Mouse (Mus musculus) hematopoietic multipotent progenitor cell, adult 10-12 weeks (in vitro differentiated cells): Measurements from ENCODE around the gene Klk1b26. TPM values are rescaled to one million over a fixed set of nuclear protein-coding genes. Genes with fewer than 3 reads are reported as not detected.

Source experiments
- polyA plus RNA-seq: library from polyadenylated mRNA; stranded (reverse); fragments of >175 nt; gene quantifications from 2 replicates; pipeline ENCODE4 v1.2.3, GENCODE M21; 2012; ENCODE audit warnings: low replicate concordance

Klk1b26 gene
- polyA plus RNA-seq: not detected in 2 replicates

DNA sequence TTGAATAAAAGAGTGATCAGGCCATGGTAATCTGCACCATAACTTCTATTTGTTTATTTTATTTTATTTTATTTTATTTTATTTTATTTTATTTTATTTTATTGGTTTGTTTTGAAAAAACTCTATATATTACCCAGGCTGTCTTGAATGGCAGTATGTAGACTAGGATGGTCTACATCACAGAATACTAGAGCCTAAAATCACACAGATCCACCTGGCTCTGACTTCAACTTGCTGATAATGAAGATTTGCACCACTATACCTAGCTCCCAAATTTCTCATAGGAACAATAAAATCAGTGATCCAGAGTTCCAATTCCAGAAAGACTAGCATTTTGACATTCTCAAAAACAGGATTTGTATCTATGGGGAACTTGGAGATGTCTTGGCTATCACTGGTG is at the start of gene Klk1b26:
Gene Klk1b26 (plus strand): TSS at position 301 of the 400 bp plus-strand sequence.

DNA sequence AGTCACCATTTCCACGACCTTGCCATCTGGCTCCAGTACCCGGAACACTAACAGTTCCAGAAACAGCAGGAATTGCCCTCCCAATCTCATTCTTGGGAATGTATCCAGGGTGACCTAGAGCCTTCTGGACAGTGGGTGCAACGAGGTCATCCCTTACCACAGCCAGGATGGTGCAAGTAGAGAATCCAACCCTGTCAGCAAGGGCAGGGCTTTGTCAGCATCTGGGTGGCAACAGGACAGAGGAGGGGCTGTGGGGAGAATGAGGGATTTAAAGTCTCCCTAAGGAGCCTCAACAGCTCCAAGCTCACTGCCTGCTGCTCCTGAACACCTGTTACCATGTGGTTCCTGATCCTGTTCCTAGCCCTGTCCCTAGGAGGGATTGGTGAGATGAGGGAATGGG is 45.5 kb upstream of the Klk1b26 start, which contains the start of gene Klk1b1:
Gene Klk1b1 (plus strand): TSS at position 301 of the 400 bp plus-strand sequence.

DNA sequence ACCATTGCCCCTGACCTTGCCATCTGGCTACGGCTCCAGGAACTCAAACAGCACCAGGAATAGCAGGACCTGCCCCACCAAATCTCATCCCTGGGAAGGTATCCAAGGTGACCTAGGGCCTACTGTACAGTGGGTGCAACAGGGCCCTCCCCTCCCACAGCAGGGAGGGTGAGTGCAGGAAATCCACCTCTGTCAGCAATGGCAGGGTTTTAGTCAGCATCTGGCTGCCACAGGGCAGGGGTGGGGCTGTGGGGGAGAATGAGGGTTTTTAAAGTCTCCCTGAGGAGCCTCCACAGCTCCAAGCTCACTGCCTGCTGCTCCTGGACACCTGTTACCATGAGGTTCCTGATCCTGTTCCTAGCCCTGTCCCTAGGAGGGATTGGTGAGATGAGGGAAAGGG is 36.2 kb upstream of the Klk1b26 start, which contains the start of gene Klk1b9:
Gene Klk1b9 (plus strand): TSS at position 301 of the 400 bp plus-strand sequence.

DNA sequence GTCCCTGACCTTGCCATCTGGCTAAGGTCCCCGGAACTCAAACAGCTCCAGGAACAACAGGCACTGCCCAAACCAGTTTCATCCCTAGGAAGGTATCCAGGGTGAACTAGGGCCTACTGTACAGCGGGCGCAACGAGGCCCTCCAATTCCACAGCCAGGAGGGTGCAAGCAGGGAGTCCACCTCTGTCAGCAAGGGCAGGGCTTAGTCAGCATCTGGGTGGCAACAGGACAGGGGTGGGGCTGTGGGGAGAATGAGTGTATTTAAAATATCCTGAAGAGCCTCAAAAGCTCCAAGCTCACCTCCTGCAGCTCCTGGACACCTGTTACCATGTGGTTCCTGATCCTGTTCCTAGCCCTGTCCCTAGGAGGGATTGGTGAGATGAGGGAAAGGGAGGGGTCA is 16.4 kb upstream of the Klk1b26 start, which contains the start of gene Klk1b11:
Gene Klk1b11 (plus strand): TSS at position 301 of the 400 bp plus-strand sequence.

GRCm38 (mm10) chr7:44051990-44052389 is 40.0 kb downstream of the Klk1b26 start, which contains the start of gene Klk1b27:
Gene Klk1b27, plus strand, starts transcription at chr7:44052290.

Other genes starting within 250 kb of the Klk1b26 start
- gene Klk12, start 243.3 kb upstream of the Klk1b26 start, polyA plus RNA-seq: not detected in 2 replicates
- not detected in 2 replicates for gene Klk11, start 237.6 kb upstream of the Klk1b26 start, polyA plus RNA-seq
- not detected in 2 replicates for gene Klk10, start 231.1 kb upstream of the Klk1b26 start, polyA plus RNA-seq
- gene Klk9, start 220.3 kb upstream of the Klk1b26 start, polyA plus RNA-seq: not detected in 2 replicates
- 37.9 and 39.2 TPM in 2 replicates for gene Klk8, start 214.6 kb upstream of the Klk1b26 start, polyA plus RNA-seq
- 0.08 TPM in 1 of 2 replicates, not detected in the other for gene Klk7, start 200.9 kb upstream of the Klk1b26 start, polyA plus RNA-seq
- not detected in 2 replicates for gene Klk6, start 187.7 kb upstream of the Klk1b26 start, polyA plus RNA-seq
- gene Klk5, start 170.2 kb upstream of the Klk1b26 start, polyA plus RNA-seq: not detected in 2 replicates
- 0.47 and 0.77 TPM in 2 replicates for gene Klk4, start 131.0 kb upstream of the Klk1b26 start, polyA plus RNA-seq
- 0.63 TPM in 1 of 2 replicates, not detected in the other for gene Klk15, start 78.4 kb upstream of the Klk1b26 start, polyA plus RNA-seq
- gene Klk1b8, start 61.5 kb upstream of the Klk1b26 start, polyA plus RNA-seq: not detected in 2 replicates
- gene Klk1b1, start 45.4 kb upstream of the Klk1b26 start, polyA plus RNA-seq: not detected in 2 replicates
- gene Klk1b9, start 36.1 kb upstream of the Klk1b26 start, polyA plus RNA-seq: not detected in 2 replicates
- gene Klk1b11, start 16.3 kb upstream of the Klk1b26 start, polyA plus RNA-seq: not detected in 2 replicates
- gene Klk1b27, start 40.1 kb downstream of the Klk1b26 start, polyA plus RNA-seq: 3.6 and 5.5 TPM in 2 replicates
- gene Klk1b21, start 90.2 kb downstream of the Klk1b26 start, polyA plus RNA-seq: not detected in 2 replicates
- gene Klk1b22, start 100.5 kb downstream of the Klk1b26 start, polyA plus RNA-seq: not detected in 2 replicates
- not detected in 2 replicates for gene Klk1b16, start 124.6 kb downstream of the Klk1b26 start, polyA plus RNA-seq
- gene Klk1b24, start 176.1 kb downstream of the Klk1b26 start, polyA plus RNA-seq: not detected in 2 replicates
- not detected in 2 replicates for gene Klk1b3, start 186.0 kb downstream of the Klk1b26 start, polyA plus RNA-seq
- gene Klk1b4, start 195.3 kb downstream of the Klk1b26 start, polyA plus RNA-seq: not detected in 2 replicates
- gene Klk1b5, start 203.8 kb downstream of the Klk1b26 start, polyA plus RNA-seq: not detected in 2 replicates
- gene Klk1, start 213.2 kb downstream of the Klk1b26 start, polyA plus RNA-seq: 16.7 and 28.0 TPM in 2 replicates
- not detected in 2 replicates for gene Gm36864, start 224.0 kb downstream of the Klk1b26 start, polyA plus RNA-seq
- gene 1700028J19Rik, start 234.5 kb downstream of the Klk1b26 start, polyA plus RNA-seq: 0.10 TPM in 1 of 2 replicates, not detected in the other
- 155 and 164 TPM in 2 replicates for gene 2410002F23Rik, start 234.6 kb downstream of the Klk1b26 start, polyA plus RNA-seq
- not detected in 2 replicates for gene Acp4, start 245.2 kb downstream of the Klk1b26 start, polyA plus RNA-seq
- gene Gm15517, start 249.3 kb downstream of the Klk1b26 start, polyA plus RNA-seq: not detected in 2 replicates